Mouse (Mus musculus) heart, postnatal 0 days (tissue): ENCODE data around the gene Hist1h2ai.

Experiments
- CTCF ChIP-seq: IDR thresholded peaks from 2 replicates; pipeline ENCODE4 v1.5.1; 2016; ENCODE audit warnings: antibody characterized with exemption, control low read depth, low read depth
- EP300 ChIP-seq: IDR thresholded peaks from 2 replicates; pipeline ENCODE4 v1.6.1; 2016; ENCODE audit warnings: antibody characterized with exemption, low read depth

- TF ChIP-seq CTCF, result no peak
- TF ChIP-seq EP300, result no peak
Measured at GRCm38 (mm10) chr13:21727948-21728572, 11.8 kb downstream of the Hist1h2ai start.
